Mouse (Mus musculus) liver, adult 2 months (tissue): Measurements from ENCODE around the gene Lmbr1l.
"Not testable (repeated sequence)": the region's sequence is repeated elsewhere in the genome, so short reads cannot be mapped to it uniquely, and the experiment has no call there.

Source experiments
- CTCF ChIP-seq: fragments of 200-500 bp; IDR thresholded peaks from 2 replicates; pipeline ENCODE4 v1.5.1; 2011; ENCODE audit warnings: low read depth, low read length, control low read depth
- POLR2A ChIP-seq: fragments of 200-500 bp; IDR thresholded peaks from 2 replicates; pipeline ENCODE4 v1.6.1; 2011; ENCODE audit warnings: low read length, control low read depth; ENCODE audit not compliant: insufficient read depth; ENCODE audit errors: extremely low read depth

- not testable (repeated sequence) for TF ChIP-seq CTCF, POLR2A
Measured at GRCm38 (mm10) chr15:98933004-98933671, 15.1 kb upstream of the Lmbr1l start.
